Mouse (Mus musculus) cortical plate, adult 2 months (tissue): Measurements from ENCODE around the gene Palmd.

ENCODE experiments used
- CTCF ChIP-seq: fragments of 200-500 bp; IDR thresholded peaks from 2 replicates; pipeline ENCODE4 v1.5.1; 2011; ENCODE audit warnings: mild to moderate bottlenecking, control low read depth, low read length; ENCODE audit not compliant: insufficient read depth; ENCODE audit errors: extremely low read depth
- POLR2A ChIP-seq: fragments of 200-500 bp; IDR thresholded peaks from 2 replicates; pipeline ENCODE4 v1.6.1; 2011; ENCODE audit warnings: mild to moderate bottlenecking, low read length, control low read depth; ENCODE audit not compliant: insufficient read depth; ENCODE audit errors: extremely low read depth

DNA sequence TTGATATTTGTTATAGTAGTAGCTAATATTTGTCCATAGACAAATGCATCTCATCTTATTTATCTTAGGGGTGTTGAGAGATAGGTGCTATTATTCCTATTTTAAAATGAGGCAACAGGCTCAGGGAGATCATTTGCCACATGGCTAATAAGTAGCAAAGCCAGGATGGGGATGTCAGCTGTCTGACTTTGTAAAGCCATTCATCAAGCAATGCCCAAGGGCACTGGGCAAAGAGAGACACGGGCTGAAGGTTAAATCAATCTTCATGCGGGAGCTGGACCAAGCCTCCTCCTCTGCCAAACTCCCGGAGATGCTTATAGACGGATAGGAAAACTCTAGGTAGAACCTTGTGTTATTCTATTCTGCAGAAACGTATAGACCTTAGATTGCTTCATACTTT, 999 bp upstream of the Palmd start:
- TF ChIP-seq CTCF (no peak), POLR2A (no peak)
